Mouse (Mus musculus) embryonic fibroblast, embryonic 13.5 days (primary cell): ENCODE data around the gene Pvr.

ENCODE experiments used
- CTCF ChIP-seq: IDR thresholded peaks from 2 replicates; pipeline ENCODE4 v1.5.1; 2011; ENCODE audit warnings: mild to moderate bottlenecking, control low read depth, low read length, moderate library complexity, borderline replicate concordance; ENCODE audit not compliant: insufficient read depth
- POLR2A ChIP-seq: IDR thresholded peaks from 2 replicates; pipeline ENCODE4 v1.6.1; 2011; ENCODE audit warnings: low read depth, mild to moderate bottlenecking, control low read depth, low read length, moderate library complexity

DNA sequence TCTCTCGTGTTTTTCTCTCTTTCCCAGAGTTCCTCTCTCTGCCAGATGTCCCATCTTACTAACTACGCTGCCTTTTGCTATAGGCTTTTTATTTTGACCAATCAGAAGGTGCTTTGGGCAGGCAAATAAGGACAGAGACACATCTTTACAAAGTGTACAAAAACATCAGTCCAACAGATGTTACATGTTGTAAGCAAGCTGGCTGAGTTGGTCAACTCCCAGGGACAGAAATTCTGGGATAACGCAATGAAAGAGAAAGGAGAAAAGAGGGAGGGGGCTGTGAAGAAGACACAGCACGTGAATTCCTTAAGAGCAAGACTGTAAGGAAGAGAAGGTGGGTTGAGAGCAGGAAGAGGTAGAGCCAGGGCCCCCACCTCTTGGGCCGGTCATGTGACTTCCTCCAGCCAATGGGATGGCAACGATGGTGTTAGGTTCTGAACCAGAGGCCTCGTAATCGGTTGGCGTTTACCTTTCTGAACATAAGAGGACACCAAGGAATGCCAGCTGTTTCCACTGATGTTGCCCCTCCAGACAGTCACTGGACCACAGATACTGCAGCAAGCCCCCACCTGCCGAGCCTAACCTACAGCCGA lies 16.4 kb upstream of the Pvr start:
- TF ChIP-seq CTCF (no peak), POLR2A (no peak)
